Mouse (Mus musculus) hindbrain, embryonic 14.5 days (tissue): ENCODE measurements at regions not wholly inside any gene's neighbourhood (a gene's known extent, or its start where the extent isn't known, plus 50 kb on each side); places are given as distances from the start of the nearest gene placed in this dataset.

Experiments used
- ATAC-seq: fragments of 200-750 bp; cut with Nextera tagmentation; 2 replicates; pipeline ENCODE4 v1.8.0; 2017; ENCODE audit warnings: moderate number of reproducible peaks, mild to moderate bottlenecking, moderate TSS enrichment, moderate library complexity; ENCODE audit not compliant: low FRiP score
- DNase-seq: peaks from one replicate; pipeline ENCODE4 v3.0.0-alpha.2; 2015; ENCODE audit warnings: low spot score
- H3K27ac ChIP-seq: fragments of 300-500 bp; sonication (generic); 2 replicates; pipeline ENCODE4 v1.5.1; 2014; ENCODE audit warnings: mild to moderate bottlenecking, moderate library complexity
- H3K27me3 ChIP-seq: fragments of 300-500 bp; sonication (generic); 2 replicates; pipeline ENCODE4 v1.6.1; 2014; ENCODE audit warnings: mild to moderate bottlenecking, low read length, mixed read lengths; ENCODE audit not compliant: control insufficient read depth, insufficient read depth
- H3K36me3 ChIP-seq: fragments of 300-500 bp; sonication (generic); replicated peaks from 2 replicates; pipeline ENCODE4 v1.6.1; 2014; ENCODE audit not compliant: control insufficient read depth, insufficient read depth
- H3K4me1 ChIP-seq: fragments of 300-500 bp; sonication (generic); replicated peaks from 2 replicates; pipeline ENCODE4 v1.6.1; 2014; ENCODE audit warnings: antibody characterized with exemption, low read length, mixed read lengths; ENCODE audit not compliant: control insufficient read depth, insufficient read depth
- H3K4me2 ChIP-seq: fragments of 300-500 bp; sonication (generic); replicated peaks from 2 replicates; pipeline ENCODE4 v1.6.1; 2014; ENCODE audit warnings: mild to moderate bottlenecking, moderate library complexity
- H3K4me3 ChIP-seq: fragments of 300-500 bp; sonication (generic); replicated peaks from 2 replicates; pipeline ENCODE4 v1.5.1; 2014; ENCODE audit warnings: mild to moderate bottlenecking, low read length
- H3K9ac ChIP-seq: fragments of 300-500 bp; sonication (generic); 2 replicates; pipeline ENCODE4 v1.6.1; 2014
- H3K9me3 ChIP-seq: fragments of 300-500 bp; sonication (generic); 2 replicates; pipeline ENCODE4 v1.6.1; 2016; ENCODE audit warnings: low read length; ENCODE audit not compliant: control insufficient read depth
- WGBS: fragments of 180-500 bp; shearing (Covaris S2); extraction: QIAGEN DNeasy Blood & Tissue Kit; methylation state at CpG from one replicate; pipeline ENCODE4 v1.1.7; 2014; 5-methylcytosine and 5-hydroxymethylcytosine counted together

DNA sequence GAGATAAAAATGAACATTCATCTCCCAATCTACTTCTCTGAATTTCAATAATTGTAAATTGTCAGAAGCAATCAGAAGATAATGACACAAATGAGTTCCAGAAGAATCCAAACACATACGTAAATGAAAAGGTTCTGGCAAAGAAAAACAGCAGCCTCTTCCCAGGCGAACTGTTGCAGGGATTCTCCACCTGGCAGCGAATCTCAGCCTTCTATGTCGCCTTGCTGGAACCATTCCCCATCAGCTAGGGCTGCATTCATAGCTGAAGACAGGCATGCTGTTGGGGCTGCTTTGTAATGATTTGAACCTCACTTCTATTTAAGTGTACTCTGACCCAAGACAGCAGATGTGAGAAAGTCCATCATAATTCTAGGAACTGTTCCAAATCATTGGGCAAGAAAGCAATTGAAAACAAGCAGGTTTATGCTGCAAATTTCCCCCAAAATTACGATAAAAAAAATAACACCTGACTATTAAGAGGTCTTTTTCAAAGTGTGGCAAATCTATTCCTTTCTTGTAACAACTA is 387.6 kb downstream of the Adgrl2 start:
- ATAC-seq (no peak), DNase-seq (no peak)
- Histone ChIP-seq H3K9me3 (no peaks in the 10 kb centered on the region), H3K9ac (no peak overlapping the region), H3K4me3 (no peak overlapping the region), H3K4me1 (no peaks in the 10 kb centered on the region), H3K27ac (no peak overlapping the region), H3K4me2 (no peak overlapping the region), H3K27me3 (no peaks in the 10 kb centered on the region), H3K36me3 (no peaks in the 10 kb centered on the region)
- WGBS: 79% methylated on average over 5 of the region's 5 CpGs

DNA sequence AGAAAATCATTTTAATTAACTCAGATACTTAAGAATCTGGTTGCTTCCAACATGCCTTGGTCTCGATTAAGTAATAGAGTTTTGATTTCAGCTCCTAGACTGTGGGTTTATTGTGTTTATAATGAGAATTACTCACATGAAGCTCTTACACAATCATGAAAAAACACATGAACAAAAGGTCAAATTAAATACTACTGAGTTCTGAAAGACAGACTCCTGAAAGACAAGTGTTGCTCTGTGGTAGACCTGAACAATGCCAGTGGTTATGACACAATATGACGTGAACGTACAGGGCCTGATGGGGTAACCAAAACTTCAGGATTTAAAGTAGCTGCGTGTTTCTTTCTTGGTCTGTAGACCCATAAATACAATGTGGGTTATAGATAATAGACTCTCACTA is 394.8 kb downstream of the Adgrl2 start:
- Histone ChIP-seq H3K9me3 (no peaks in the 10 kb centered on the region), H3K27ac (no peak overlapping the region), H3K4me2 (no peak overlapping the region), H3K4me1 (no peaks in the 10 kb centered on the region), H3K27me3 (no peaks in the 10 kb centered on the region), H3K9ac (no peak overlapping the region), H3K36me3 (no peaks in the 10 kb centered on the region), H3K4me3 (no peak overlapping the region)
- DNase-seq (no peak), ATAC-seq (no peak)
- WGBS: 88% methylated on average over 4 of the region's 4 CpGs

DNA sequence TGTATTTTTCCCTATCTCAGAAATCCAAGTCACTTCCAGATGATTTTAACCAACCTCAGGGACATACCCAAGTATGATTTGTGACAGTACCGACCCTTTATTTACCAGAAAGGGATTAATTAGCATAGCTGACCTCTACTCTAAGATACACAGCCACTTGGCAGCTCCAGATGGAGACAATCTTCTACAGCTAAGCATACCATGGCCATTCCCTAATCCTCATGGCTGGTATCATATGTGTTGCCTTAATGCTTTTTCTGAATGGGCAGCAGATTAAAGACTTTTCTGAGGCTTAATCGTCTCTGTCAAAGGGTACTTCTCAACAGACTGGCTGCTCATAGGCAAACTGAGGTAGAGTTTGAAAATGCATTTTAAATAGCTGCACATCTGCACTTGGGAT is 400.8 kb downstream of the Adgrl2 start:
- WGBS: 73% methylated on average over 2 of the region's 2 CpGs
- Histone ChIP-seq H3K4me1 (no peaks in the 10 kb centered on the region), H3K36me3 (no peaks in the 10 kb centered on the region), H3K27me3 (no peaks in the 10 kb centered on the region), H3K9ac (no peak overlapping the region), H3K27ac (no peak overlapping the region), H3K9me3 (no peaks in the 10 kb centered on the region), H3K4me2 (no peak overlapping the region), H3K4me3 (no peak overlapping the region)
- no peak for ATAC-seq
- DNase-seq: no peak

DNA sequence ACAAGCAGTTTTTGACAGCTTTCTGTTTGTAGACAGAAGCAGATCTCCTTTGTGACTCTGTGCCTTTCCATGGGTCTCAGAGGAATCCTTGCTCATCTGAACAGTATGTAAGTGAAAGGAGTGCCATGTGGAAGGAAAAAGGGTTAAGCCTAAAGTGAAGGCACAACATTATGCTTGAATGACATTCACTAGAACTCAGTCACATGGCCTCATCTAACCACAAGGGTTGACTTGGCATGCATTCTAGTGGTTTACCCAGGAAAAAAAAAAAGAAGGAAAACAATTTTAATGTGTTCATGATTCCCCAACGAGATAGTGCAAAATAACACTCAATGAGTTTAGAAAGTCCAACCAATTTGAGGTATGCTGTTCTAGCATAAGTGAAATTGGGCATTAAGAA is 414.6 kb downstream of the Adgrl2 start:
- no peaks in the 10 kb centered on the region for H3K4me1 ChIP-seq
- no peak overlapping the region for H3K4me3 ChIP-seq
- no peak overlapping the region for H3K4me2 ChIP-seq
- H3K27me3 ChIP-seq: no peaks in the 10 kb centered on the region
- DNase-seq (no peak), ATAC-seq (no peak)
- H3K9me3 ChIP-seq: no peaks in the 10 kb centered on the region
- H3K36me3 ChIP-seq: no peaks in the 10 kb centered on the region
- no peak overlapping the region for H3K27ac ChIP-seq
- 84% methylated on average over 1 of the region's 1 CpGs for WGBS
- H3K9ac ChIP-seq: no peak overlapping the region

DNA sequence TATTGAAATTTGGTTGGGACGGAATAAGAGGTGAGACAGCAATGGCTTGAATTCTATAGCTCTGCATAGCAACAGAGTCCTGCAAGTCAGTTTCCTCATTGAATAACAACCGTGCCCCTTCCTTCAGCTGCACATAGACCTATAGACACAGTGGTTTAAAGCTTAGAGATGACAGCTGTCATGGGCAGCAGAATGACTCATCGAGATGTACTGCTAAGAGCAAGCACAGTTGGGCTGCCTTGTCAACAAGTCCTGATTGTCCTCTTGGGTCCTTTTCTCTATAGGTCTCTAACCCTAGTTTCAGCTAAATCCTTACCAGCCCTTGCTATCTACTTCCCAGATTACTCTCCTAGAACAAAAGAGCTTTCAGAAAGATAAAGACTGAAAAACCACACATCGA is 417.9 kb downstream of the Adgrl2 start:
- Histone ChIP-seq H3K4me3 (no peak overlapping the region), H3K4me1 (no peaks in the 10 kb centered on the region), H3K27ac (no peak overlapping the region), H3K9me3 (no peaks in the 10 kb centered on the region), H3K9ac (no peak overlapping the region), H3K4me2 (no peak overlapping the region), H3K27me3 (no peaks in the 10 kb centered on the region), H3K36me3 (no peaks in the 10 kb centered on the region)
- WGBS: 87% methylated on average over 4 of the region's 4 CpGs
- DNase-seq: no peak
- no peak for ATAC-seq

DNA sequence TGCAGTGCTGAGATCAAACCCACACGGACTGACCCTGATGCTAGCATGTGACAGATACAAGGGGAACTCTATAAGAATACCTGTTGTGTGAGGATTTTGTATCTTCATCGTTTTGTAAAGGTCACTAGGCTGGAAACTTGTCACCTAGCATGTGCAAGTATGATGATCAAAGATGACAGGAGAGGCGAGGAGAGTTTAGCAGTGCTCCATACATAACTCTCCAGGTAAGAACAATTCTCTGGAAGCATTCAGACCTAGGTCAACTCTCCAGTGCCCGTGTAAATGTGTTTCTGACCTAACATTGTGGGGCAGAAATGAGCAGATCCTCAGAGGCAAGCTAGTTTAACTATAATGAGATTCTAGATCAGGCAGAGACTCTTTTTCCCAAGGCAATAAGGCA is 425.6 kb downstream of the Adgrl2 start:
- H3K9ac ChIP-seq: no peak overlapping the region
- H3K36me3 ChIP-seq: no peaks in the 10 kb centered on the region
- no peak overlapping the region for H3K4me2 ChIP-seq
- no peak overlapping the region for H3K4me3 ChIP-seq
- H3K4me1 ChIP-seq: no peaks in the 10 kb centered on the region
- ATAC-seq: no peak
- DNase-seq: no peak
- H3K9me3 ChIP-seq: no peaks in the 10 kb centered on the region
- no peaks in the 10 kb centered on the region for H3K27me3 ChIP-seq
- 81% methylated on average over 4 of the region's 4 CpGs for WGBS
- no peak overlapping the region for H3K27ac ChIP-seq

DNA sequence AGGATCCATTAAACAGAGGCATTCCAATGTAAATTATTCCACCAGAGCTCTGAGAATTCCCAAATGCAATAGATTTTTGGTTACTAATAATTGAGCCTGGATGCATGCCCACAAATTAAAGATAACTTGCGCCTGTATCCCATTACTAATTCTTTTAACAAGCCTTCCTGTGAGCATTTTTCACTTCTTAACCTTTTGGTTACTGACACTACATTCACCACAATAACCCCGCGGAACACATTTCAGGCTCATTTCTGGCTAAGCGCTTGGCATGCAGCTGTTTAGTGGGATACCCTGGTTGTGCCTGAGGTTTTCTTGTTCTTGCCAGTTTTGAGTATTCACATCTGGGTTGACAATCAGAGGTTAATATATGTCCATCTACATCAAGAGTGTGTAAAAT is 429.1 kb downstream of the Adgrl2 start:
- DNase-seq (no peak), ATAC-seq (no peak)
- H3K4me1 ChIP-seq: no peaks in the 10 kb centered on the region

DNA sequence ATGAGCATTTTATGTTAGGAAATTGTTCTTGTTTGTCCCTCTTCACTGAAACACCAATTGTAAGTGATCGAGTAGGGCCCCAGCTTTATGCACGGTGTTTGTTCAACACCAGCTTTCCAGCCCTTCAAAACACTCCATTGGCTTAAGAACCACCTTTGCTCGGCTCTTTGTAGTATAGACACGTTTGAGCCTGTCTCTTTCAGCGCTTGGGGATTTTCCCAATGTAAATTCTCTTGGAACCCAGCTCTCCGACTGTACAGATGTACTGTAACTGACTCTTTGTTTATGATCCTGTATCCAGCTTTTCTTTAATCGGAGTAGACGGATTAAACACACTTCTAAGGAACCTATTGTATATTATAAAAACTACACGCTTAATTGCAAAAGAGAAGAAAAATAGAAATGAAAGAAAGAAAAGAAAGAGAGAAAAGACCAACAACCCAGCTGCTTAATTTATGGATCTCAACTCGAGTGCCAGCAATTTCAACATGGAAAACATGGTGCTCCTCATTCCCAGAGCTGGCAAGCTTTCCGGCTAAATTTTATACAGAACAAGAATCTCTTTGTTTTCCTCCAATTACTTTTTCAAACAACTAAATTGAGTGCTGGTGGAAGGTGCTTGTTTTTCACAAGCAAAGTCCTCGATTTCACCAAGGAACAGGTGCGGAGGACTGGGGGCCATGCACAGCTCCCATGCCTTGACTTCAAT is 430.4 kb downstream of the Adgrl2 start:
- Histone ChIP-seq H3K4me2 (no peak overlapping the region), H3K9me3 (no peaks in the 10 kb centered on the region), H3K9ac (no peak overlapping the region), H3K4me3 (no peak overlapping the region), H3K27me3 (no peaks in the 10 kb centered on the region), H3K4me1 (no peaks in the 10 kb centered on the region), H3K27ac (no peak overlapping the region), H3K36me3 (no peaks in the 10 kb centered on the region)
- DNase-seq (no peak), ATAC-seq (no peak)
- 77% methylated on average over 13 of the region's 13 CpGs for WGBS

More for the DNA sequence above, 429.1 kb downstream of the Adgrl2 start:
- no peaks in the 10 kb centered on the region for H3K36me3 ChIP-seq
- H3K27ac ChIP-seq: no peak overlapping the region
- H3K9me3 ChIP-seq: no peaks in the 10 kb centered on the region
- WGBS: 88% methylated on average over 4 of the region's 4 CpGs
- H3K4me2 ChIP-seq: no peak overlapping the region
- no peak overlapping the region for H3K9ac ChIP-seq
- H3K27me3 ChIP-seq: no peaks in the 10 kb centered on the region
- H3K4me3 ChIP-seq: no peak overlapping the region

DNA sequence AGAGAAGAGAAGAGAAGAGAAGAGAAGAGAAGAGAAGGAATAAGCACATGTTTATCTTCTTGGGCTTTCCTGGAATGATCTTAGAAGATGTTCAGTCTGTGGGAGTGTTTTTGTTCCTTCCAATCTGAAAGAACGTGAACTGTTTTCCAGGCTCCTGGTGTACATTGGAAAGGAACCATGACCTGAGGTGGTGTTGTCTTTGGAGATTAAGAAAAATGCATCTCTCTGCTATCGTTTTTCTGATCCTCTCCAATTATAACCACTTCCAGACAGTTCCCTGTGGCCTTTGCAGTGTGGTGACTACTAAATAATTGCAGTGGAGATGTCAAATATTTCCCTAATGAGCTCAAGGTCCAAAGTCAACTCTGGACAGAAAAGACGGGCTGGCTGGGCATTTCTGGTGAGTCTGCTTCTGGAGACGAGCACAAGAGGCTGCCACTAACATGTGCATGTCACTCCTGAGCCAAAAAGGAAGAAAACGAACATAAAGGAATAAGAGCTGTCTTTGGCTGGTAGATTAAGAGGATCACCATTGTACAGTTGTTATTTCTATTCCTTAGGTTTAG is 431.7 kb downstream of the Adgrl2 start:
- no peaks in the 10 kb centered on the region for H3K27me3 ChIP-seq
- H3K27ac ChIP-seq: no peak overlapping the region
- no peaks in the 10 kb centered on the region for H3K4me1 ChIP-seq
- H3K9ac ChIP-seq: no peak overlapping the region
- no peaks in the 10 kb centered on the region for H3K36me3 ChIP-seq
- no peaks in the 10 kb centered on the region for H3K9me3 ChIP-seq
- DNase-seq (no peak), ATAC-seq (no peak)
- H3K4me2 ChIP-seq: no peak overlapping the region
- no peak overlapping the region for H3K4me3 ChIP-seq
- WGBS: 72% methylated on average over 5 of the region's 5 CpGs
